9 mouse cellular contexts compared by ENCODE assay signal in genomic region chrX:73479656-73480055, GRCm38 (mm10). TPM values are rescaled to one million over a fixed set of nuclear protein-coding genes. Genes with fewer than 3 reads are reported as not detected.
DNase-seq lines count a peak whose midpoint lies in the region; ATAC-seq lines count a peak whose summit lies in the region.
"Had no signal": no experiment of that assay in that cellular context is flagged by ENCODE, and none has a peak within 500 bp of the region (broad histone marks: within the 10 kb centered on the region; RNA-seq: fewer than 3 reads in every experiment).

No protein-coding gene starts in this region.

- peak overlapping the region; percentile 47 for H3K27ac ChIP-seq in kidney, embryonic 14.5 days (ENCODE audit: low read depth, low read length)
- H3K27ac ChIP-seq in embryonic facial prominence, embryonic 14.5 days (replicated peaks; ENCODE audit: low read depth, low read length), result peak overlapping the region; percentile 73

- H3K27me3 ChIP-seq in kidney, embryonic 14.5 days (ENCODE audit: control insufficient read depth, insufficient read depth, low read length), result no peaks in the 10 kb centered on the region
- H3K27me3 ChIP-seq in embryonic facial prominence, embryonic 14.5 days (replicated peaks; ENCODE audit: control insufficient read depth, insufficient read depth, low read length), result peaks cover 5% of the 10 kb centered on the region; the same call in 1 of the 2 replicates

- ATAC-seq in kidney, embryonic 14.5 days (ENCODE audit: low FRiP score, low TSS enrichment), result no peak
- ATAC-seq in embryonic facial prominence, embryonic 14.5 days (ENCODE audit: low read depth), result no peak
- no peak for ATAC-seq in CD4-positive, CD25-positive, alpha-beta regulatory T cell, adult 4 months

- no peak for DNase-seq in kidney, postnatal 25 days
- DNase-seq in adipocyte (ENCODE audit: low spot score), result peak; percentile 42
- peak; percentile 69 for DNase-seq in embryonic facial prominence, embryonic 14.5 days (ENCODE audit: low spot score)
- peak; percentile 57 for DNase-seq in lung, postnatal 10 days
- DNase-seq in neural tube, embryonic 10.5 days (ENCODE audit: extremely low spot score, low spot score), result no peak
- DNase-seq: cerebellum, adult 8-10 months; thymus, adult 18-20 months had no signal

- H3K4me1 ChIP-seq in kidney, embryonic 14.5 days (ENCODE audit: control insufficient read depth, insufficient read depth, low read length), result 0 out of 2 replicates have a peak, but pooled peaks cover 3% of the 10 kb centered on the region
- H3K4me1 ChIP-seq in embryonic facial prominence, embryonic 14.5 days (ENCODE audit: control insufficient read depth, insufficient read depth, low read length), result peaks cover 17% of the 10 kb centered on the region

- no peak overlapping the region for H3K4me2 ChIP-seq in kidney, embryonic 14.5 days (replicated peaks; ENCODE audit: low read depth, low read length)
- no peak overlapping the region for H3K4me2 ChIP-seq in embryonic facial prominence, embryonic 14.5 days (ENCODE audit: low read depth, low read length)

- no peaks in the 10 kb centered on the region for H3K36me3 ChIP-seq in kidney, embryonic 14.5 days (ENCODE audit: control insufficient read depth, insufficient read depth, low read length)
- H3K36me3 ChIP-seq in embryonic facial prominence, embryonic 14.5 days (ENCODE audit: control insufficient read depth, insufficient read depth, low read length), result no peaks in the 10 kb centered on the region

- no peak overlapping the region for H3K4me3 ChIP-seq in kidney, embryonic 14.5 days (ENCODE audit: low read length)
- no peak overlapping the region for H3K4me3 ChIP-seq in embryonic facial prominence, embryonic 14.5 days (ENCODE audit: low read depth, low read length)

- H3K9ac ChIP-seq in kidney, embryonic 14.5 days (ENCODE audit: low read depth, low read length), result no peak overlapping the region
- no peak overlapping the region for H3K9ac ChIP-seq in embryonic facial prominence, embryonic 14.5 days (ENCODE audit: low read depth, low read length)

- no peaks in the 10 kb centered on the region for H3K9me3 ChIP-seq in kidney, embryonic 14.5 days (ENCODE audit: control insufficient read depth, low read length)
- H3K9me3 ChIP-seq in embryonic facial prominence, embryonic 14.5 days (ENCODE audit: control insufficient read depth, low read length), result no peaks in the 10 kb centered on the region

RNA-seq across cellular contexts. Expression of gene Bgn, which starts 3.7 kb away (rescaled TPM):
- polyA plus RNA-seq in kidney, embryonic 14.5 days (2014; fragmentation: Nextera tagmentation; extraction: Ambion mirVana), result 62.5 and 84.0 TPM in 2 replicates
- 263 and 311 TPM in 2 replicates for polyA plus RNA-seq in embryonic facial prominence, embryonic 14.5 days (2014; fragmentation: Nextera tagmentation; extraction: Ambion mirVana)
- polyA plus RNA-seq in CD4-positive, CD25-positive, alpha-beta regulatory T cell, adult 4 months (2017; shearing (Covaris generic)), result not detected

RNA-seq across cellular contexts. Expression of gene Haus7, which starts 20.8 kb away (rescaled TPM):
- 61.2 and 62.3 TPM in 2 replicates for polyA plus RNA-seq in kidney, embryonic 14.5 days (2014; fragmentation: Nextera tagmentation; extraction: Ambion mirVana)
- polyA plus RNA-seq in embryonic facial prominence, embryonic 14.5 days (2014; fragmentation: Nextera tagmentation; extraction: Ambion mirVana), result 48.2 and 52.5 TPM in 2 replicates
- polyA plus RNA-seq in CD4-positive, CD25-positive, alpha-beta regulatory T cell, adult 4 months (2017; shearing (Covaris generic)), result 10 to 100 TPM; 23.5 to 27.7 TPM

RNA-seq across cellular contexts. Expression of gene Atp2b3, which starts 23.2 kb away (rescaled TPM):
- 0.29 and 0.42 TPM in 2 replicates for polyA plus RNA-seq in kidney, embryonic 14.5 days (2014; fragmentation: Nextera tagmentation; extraction: Ambion mirVana)
- polyA plus RNA-seq in embryonic facial prominence, embryonic 14.5 days (2014; fragmentation: Nextera tagmentation; extraction: Ambion mirVana), result 0.80 and 1.3 TPM in 2 replicates
- polyA plus RNA-seq in CD4-positive, CD25-positive, alpha-beta regulatory T cell, adult 4 months (2017; shearing (Covaris generic)), result not detected

RNA-seq across cellular contexts. Expression of gene Trex2, which starts 44.5 kb away (rescaled TPM):
- not detected in 2 replicates for polyA plus RNA-seq in kidney, embryonic 14.5 days (2014; fragmentation: Nextera tagmentation; extraction: Ambion mirVana)
- polyA plus RNA-seq in embryonic facial prominence, embryonic 14.5 days (2014; fragmentation: Nextera tagmentation; extraction: Ambion mirVana), result 1.3 and 2.9 TPM in 2 replicates
- not detected for polyA plus RNA-seq in CD4-positive, CD25-positive, alpha-beta regulatory T cell, adult 4 months (2017; shearing (Covaris generic))

Comparison
In these comparisons a context has a peak if more than half of its experiments do, and no peak if none do; other contexts are left out.
1. DNase-seq: peak in adipocyte (single experiment), embryonic facial prominence, embryonic 14.5 days (single experiment) and lung, postnatal 10 days (single experiment); none in kidney, postnatal 25 days (0 of 2) and neural tube, embryonic 10.5 days (single experiment).
2. RNA of gene Bgn, which starts 3.7 kb away (polyA plus RNA-seq): 263 to 311 TPM in embryonic facial prominence, embryonic 14.5 days and 62.5 to 84.0 TPM in kidney, embryonic 14.5 days; not detected in CD4-positive, CD25-positive, alpha-beta regulatory T cell, adult 4 months; every median in the first group is over 10 times any median in the second.